Mouse (Mus musculus): Measurements from ENCODE around the gene Gm7233.
"Not testable (repeated sequence)": the region's sequence is repeated elsewhere in the genome, so short reads cannot be mapped to it uniquely, and the experiment has no call there.

Gene Gm7233

GRCm38 (mm10) chr14:43179567-43179966 is at the start of gene Gm7233:
TSS of gene Gm7233 (plus strand) at chr14:43179867.
- DNase-seq (ENCODE audit: extremely low spot score) = not testable (repeated sequence)

- not testable (repeated sequence) for DNase-seq (ENCODE audit: extremely low spot score)
Observed at GRCm38 (mm10) chr14:43167189-43167588, 12.5 kb upstream of the Gm7233 start.

GRCm38 (mm10) chr14:43167942-43168341 is 11.7 kb upstream of the Gm7233 start:
- not testable (repeated sequence) for DNase-seq (ENCODE audit: extremely low spot score)

- DNase-seq (ENCODE audit: extremely low spot score) = not testable (repeated sequence)
Observed at GRCm38 (mm10) chr14:43168573-43169170, 11.0 kb upstream of the Gm7233 start.

GRCm38 (mm10) chr14:43235204-43235603 is 55.5 kb downstream of the Gm7233 start, which contains the start of gene Gm8122:
TSS of gene Gm8122 (minus strand) at chr14:43235304.
- not testable (repeated sequence) for DNase-seq (ENCODE audit: extremely low spot score)

All from embryo, embryonic 9.5 days (tissue).